Mouse (Mus musculus): ENCODE measurements around the gene Ide. TPM values are rescaled to one million over a fixed set of nuclear protein-coding genes. Genes with fewer than 3 reads are reported as not detected.

Ide gene
- polyA plus RNA-seq, 1 experiment from 2014 or later, result 43.2 TPM

- Histone ChIP-seq H3K36me3 (peaks cover 29% of the 10 kb centered on the region), H3K4me2 (no peak overlapping the region), H3K27me3 (no peaks in the 10 kb centered on the region), H3K9ac (no peak overlapping the region), H3K9me3 (no peaks in the 10 kb centered on the region), H3K4me3 (no peak overlapping the region), H3K27ac (replicated peaks) (no peak overlapping the region), H3K4me1 (replicated peaks) (no peaks in the 10 kb centered on the region)
- ATAC-seq (ENCODE audit: low FRiP score, low read depth), result no peak
- whole genome bisulfite sequencing, result 73% methylated on average over 5 of the region's 5 CpGs
Observed at GRCm38 (mm10) chr19:37327216-37327615, 10.4 kb downstream of the Ide start.

- no peaks in the 10 kb centered on the region for H3K4me1 ChIP-seq (replicated peaks)
- no peak overlapping the region for H3K4me3 ChIP-seq
- no peak overlapping the region for H3K9ac ChIP-seq
- no peaks in the 10 kb centered on the region for H3K27me3 ChIP-seq
- H3K27ac ChIP-seq (replicated peaks), result no peak overlapping the region
- H3K9me3 ChIP-seq, result no peaks in the 10 kb centered on the region
- 89% methylated on average over 3 of the region's 3 CpGs for WGBS
- H3K4me2 ChIP-seq, result no peak overlapping the region
- no peak for ATAC-seq (ENCODE audit: low FRiP score, low read depth)
- peaks cover 27% of the 10 kb centered on the region for H3K36me3 ChIP-seq
Observed at GRCm38 (mm10) chr19:37323566-37323965, 14.1 kb downstream of the Ide start.

- ATAC-seq (ENCODE audit: low FRiP score, low read depth), result no peak
- WGBS, result 84% methylated on average over 16 of the region's 16 CpGs
- Histone ChIP-seq H3K4me1 (replicated peaks) (no peaks in the 10 kb centered on the region), H3K4me2 (no peak overlapping the region), H3K27ac (replicated peaks) (no peak overlapping the region), H3K9me3 (no peaks in the 10 kb centered on the region), H3K4me3 (no peak overlapping the region), H3K9ac (no peak overlapping the region), H3K36me3 (peaks cover 16% of the 10 kb centered on the region), H3K27me3 (no peaks in the 10 kb centered on the region)
Observed at GRCm38 (mm10) chr19:37320802-37321619, 16.6 kb downstream of the Ide start.

GRCm38 (mm10) chr19:37317359-37317758 lies 20.3 kb downstream of the Ide start:
- ATAC-seq (ENCODE audit: low FRiP score, low read depth), result no peak

GRCm38 (mm10) chr19:37315091-37315490 lies 22.6 kb downstream of the Ide start:
- Histone ChIP-seq H3K4me3 (no peak overlapping the region), H3K36me3 (peaks cover 27% of the 10 kb centered on the region), H3K9me3 (no peaks in the 10 kb centered on the region), H3K27me3 (no peaks in the 10 kb centered on the region), H3K4me2 (no peak overlapping the region), H3K9ac (no peak overlapping the region), H3K4me1 (replicated peaks) (no peaks in the 10 kb centered on the region), H3K27ac (replicated peaks) (no peak overlapping the region)
- WGBS, result 84% methylated on average over 9 of the region's 9 CpGs
- ATAC-seq (ENCODE audit: low FRiP score, low read depth), result no peak

More at GRCm38 (mm10) chr19:37317359-37317758, 20.3 kb downstream of the Ide start:
- WGBS, result 90% methylated on average over 4 of the region's 4 CpGs
- Histone ChIP-seq H3K9ac (no peak overlapping the region), H3K36me3 (peaks cover 23% of the 10 kb centered on the region), H3K27ac (replicated peaks) (no peak overlapping the region), H3K27me3 (no peaks in the 10 kb centered on the region), H3K9me3 (no peaks in the 10 kb centered on the region), H3K4me1 (replicated peaks) (no peaks in the 10 kb centered on the region), H3K4me3 (no peak overlapping the region), H3K4me2 (no peak overlapping the region)

- H3K27ac ChIP-seq (replicated peaks), result no peak overlapping the region
- H3K4me1 ChIP-seq (replicated peaks), result no peaks in the 10 kb centered on the region
- no peaks in the 10 kb centered on the region for H3K27me3 ChIP-seq
- ATAC-seq (ENCODE audit: low FRiP score, low read depth), result no peak
- H3K9me3 ChIP-seq, result no peaks in the 10 kb centered on the region
- H3K4me2 ChIP-seq, result no peak overlapping the region
- H3K9ac ChIP-seq, result no peak overlapping the region
- WGBS, result 90% methylated on average over 6 of the region's 6 CpGs
- peaks cover 35% of the 10 kb centered on the region for H3K36me3 ChIP-seq
- H3K4me3 ChIP-seq, result no peak overlapping the region
Observed at GRCm38 (mm10) chr19:37311426-37311825, 26.2 kb downstream of the Ide start.

- no peaks in the 10 kb centered on the region for H3K4me1 ChIP-seq (replicated peaks)
- no peaks in the 10 kb centered on the region for H3K9me3 ChIP-seq
- no peak overlapping the region for H3K27ac ChIP-seq (replicated peaks)
- no peak overlapping the region for H3K9ac ChIP-seq
- H3K4me3 ChIP-seq, result no peak overlapping the region
- H3K4me2 ChIP-seq, result no peak overlapping the region
- H3K27me3 ChIP-seq, result no peaks in the 10 kb centered on the region
- H3K36me3 ChIP-seq, result peaks cover 31% of the 10 kb centered on the region
- ATAC-seq (ENCODE audit: low FRiP score, low read depth), result no peak
- WGBS, result 88% methylated on average over 4 of the region's 4 CpGs
Observed at GRCm38 (mm10) chr19:37310133-37310532, 27.5 kb downstream of the Ide start.

- H3K27ac ChIP-seq (replicated peaks), result no peak overlapping the region
- no peaks in the 10 kb centered on the region for H3K27me3 ChIP-seq
- no peak for ATAC-seq (ENCODE audit: low FRiP score, low read depth)
- 88% methylated on average over 7 of the region's 7 CpGs for WGBS
- H3K4me3 ChIP-seq, result no peak overlapping the region
- H3K9ac ChIP-seq, result no peak overlapping the region
- no peaks in the 10 kb centered on the region for H3K9me3 ChIP-seq
- no peak overlapping the region for H3K4me2 ChIP-seq
- H3K36me3 ChIP-seq, result peaks cover 23% of the 10 kb centered on the region
- no peaks in the 10 kb centered on the region for H3K4me1 ChIP-seq (replicated peaks)
Observed at GRCm38 (mm10) chr19:37308941-37309340, 28.7 kb downstream of the Ide start.

GRCm38 (mm10) chr19:37307826-37308545 lies 29.7 kb downstream of the Ide start:
- no peaks in the 10 kb centered on the region for H3K27me3 ChIP-seq
- 93% methylated on average over 6 of the region's 6 CpGs for WGBS
- ATAC-seq (ENCODE audit: low FRiP score, low read depth), result no peak

GRCm38 (mm10) chr19:37306176-37306575 lies 31.5 kb downstream of the Ide start:
- Histone ChIP-seq H3K9ac (no peak overlapping the region), H3K4me2 (no peak overlapping the region), H3K4me3 (no peak overlapping the region), H3K27ac (replicated peaks) (no peak overlapping the region), H3K9me3 (no peaks in the 10 kb centered on the region), H3K36me3 (peaks cover 8% of the 10 kb centered on the region; the same call in 1 of the 2 replicates), H3K4me1 (replicated peaks) (no peaks in the 10 kb centered on the region), H3K27me3 (no peaks in the 10 kb centered on the region)
- ATAC-seq (ENCODE audit: low FRiP score, low read depth), result no peak
- WGBS, result 91% methylated on average over 3 of the region's 3 CpGs

More at GRCm38 (mm10) chr19:37307826-37308545, 29.7 kb downstream of the Ide start:
- no peaks in the 10 kb centered on the region for H3K4me1 ChIP-seq (replicated peaks)
- H3K36me3 ChIP-seq, result peaks cover 16% of the 10 kb centered on the region
- no peak overlapping the region for H3K27ac ChIP-seq (replicated peaks)
- H3K4me2 ChIP-seq, result no peak overlapping the region
- H3K9ac ChIP-seq, result no peak overlapping the region
- H3K4me3 ChIP-seq, result no peak overlapping the region
- no peaks in the 10 kb centered on the region for H3K9me3 ChIP-seq

GRCm38 (mm10) chr19:37304866-37305265 lies 32.8 kb downstream of the Ide start:
- 95% methylated on average over 5 of the region's 5 CpGs for WGBS
- Histone ChIP-seq H3K4me2 (no peak overlapping the region), H3K27me3 (no peaks in the 10 kb centered on the region), H3K9ac (no peak overlapping the region), H3K36me3 (peaks cover 8% of the 10 kb centered on the region; the same call in 1 of the 2 replicates), H3K27ac (replicated peaks) (no peak overlapping the region), H3K4me3 (no peak overlapping the region), H3K4me1 (replicated peaks) (no peaks in the 10 kb centered on the region), H3K9me3 (no peaks in the 10 kb centered on the region)
- ATAC-seq (ENCODE audit: low FRiP score, low read depth), result no peak

- Histone ChIP-seq H3K4me1 (replicated peaks) (no peaks in the 10 kb centered on the region), H3K4me2 (no peak overlapping the region), H3K9ac (no peak overlapping the region), H3K4me3 (no peak overlapping the region), H3K27ac (replicated peaks) (no peak overlapping the region), H3K9me3 (no peaks in the 10 kb centered on the region), H3K27me3 (no peaks in the 10 kb centered on the region), H3K36me3 (peaks cover 2% of the 10 kb centered on the region; the same call in 1 of the 2 replicates)
- ATAC-seq (ENCODE audit: low FRiP score, low read depth), result no peak
- 43% methylated on average over 4 of the region's 4 CpGs for WGBS
Observed at GRCm38 (mm10) chr19:37304006-37304405, 33.6 kb downstream of the Ide start.
